Mouse (Mus musculus): Measurements from ENCODE around the gene Naif1.

GRCm38 (mm10) chr2:32407144-32407824 lies 43.0 kb upstream of the Naif1 start:
- TF ChIP-seq POLR2A (IDR thresholded peaks at IDR 0.05; ENCODE audit: low read depth, low read length), result no peak
- no peak for TF ChIP-seq TCF12 (IDR thresholded peaks at IDR 0.05; ENCODE audit: low read depth, low read length)
- no peak for TF ChIP-seq USF1 (IDR thresholded peaks at IDR 0.05; ENCODE audit: low read depth, low read length)
- no peak for TF ChIP-seq CHD2 (IDR thresholded peaks at IDR 0.05; ENCODE audit: low read length)
- TF ChIP-seq RAD21 (IDR thresholded peaks at IDR 0.05; ENCODE audit: low read depth, low read length), result no peak
- TF ChIP-seq CTCF (conservative IDR thresholded peaks at IDR 0.05 in 1 of 2, IDR thresholded peaks at IDR 0.05 in 1 of 2; ENCODE audit: low read depth in 2 of 2, low read length in 2 of 2), result no peak
- no peak for TF ChIP-seq SMC3 (IDR thresholded peaks at IDR 0.05; ENCODE audit: low read depth, low read length)

Data from CH12.LX (cell line).